Comparison of ENCODE assay signal across 20 mouse cellular contexts in genomic region chr11:100594608-100595007, GRCm38 (mm10). TPM values are rescaled to one million over a fixed set of nuclear protein-coding genes. Genes with fewer than 3 reads are reported as not detected.
"Had no signal": no experiment of that assay in that cellular context is flagged by ENCODE, and none has a peak within 500 bp of the region (broad histone marks: within the 10 kb centered on the region; RNA-seq: fewer than 3 reads in every experiment).

No protein-coding gene starts in this region.

- H3K27ac ChIP-seq: kidney, postnatal 0 days; limb, embryonic 10.5 days; limb, embryonic 13.5 days; liver, embryonic 12.5 days; liver, embryonic 15.5 days; lung, embryonic 15.5 days; midbrain, embryonic 10.5 days; midbrain, embryonic 13.5 days; neural tube, embryonic 13.5 days had no signal

- H3K4me3 ChIP-seq: limb, embryonic 10.5 days; limb, embryonic 13.5 days; liver, embryonic 12.5 days; liver, embryonic 15.5 days; lung, embryonic 15.5 days; megakaryocyte, embryonic 14.5 days; midbrain, embryonic 10.5 days; midbrain, embryonic 13.5 days; neural tube, embryonic 13.5 days had no signal

- DNase-seq: kidney, adult 18-20 months; kidney, adult 9 months; kidney, postnatal 25 days; layer of hippocampus, postnatal 36 days; liver; lung, adult 18-20 months; lung, postnatal 10 days; lung, postnatal 36 days; thymus, postnatal 25 days had no signal

- H3K4me1 ChIP-seq: limb, embryonic 10.5 days; limb, embryonic 13.5 days; liver, embryonic 12.5 days; liver, embryonic 15.5 days; lung, embryonic 15.5 days; midbrain, embryonic 10.5 days; midbrain, embryonic 13.5 days had no signal

- H3K27me3 ChIP-seq: limb, embryonic 13.5 days; liver, embryonic 12.5 days; liver, embryonic 15.5 days; lung, embryonic 15.5 days; megakaryocyte, embryonic 14.5 days; midbrain, embryonic 13.5 days; neural tube, embryonic 13.5 days had no signal

RNA-seq across cellular contexts. Expression of gene Ttc25, which starts 49.2 kb away (rescaled TPM):
- polyA plus RNA-seq: large intestine, adult 2 months had no signal
